Mouse (Mus musculus): ENCODE results near the gene Ctnnbl1.

Gene Ctnnbl1

DNA sequence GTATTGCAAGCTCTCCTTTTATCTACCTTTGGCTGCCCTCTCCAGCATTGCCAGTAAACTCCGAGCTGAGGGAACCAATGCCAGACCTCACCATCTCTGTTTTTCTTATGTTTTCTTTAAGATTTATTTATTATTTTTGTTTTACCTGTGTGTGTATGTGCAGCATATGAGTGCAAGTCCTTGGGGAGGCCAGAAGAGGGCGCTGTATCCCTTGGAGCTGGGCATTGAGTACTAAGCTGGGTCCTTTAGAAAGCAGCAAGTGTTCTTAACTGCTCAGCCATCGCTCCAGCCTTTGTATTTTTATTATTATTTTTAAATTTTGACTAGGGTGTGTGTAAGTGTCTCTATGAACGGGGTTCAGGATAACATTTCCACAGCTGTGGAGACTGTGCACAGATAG lies 199.5 kb downstream of the Ctnnbl1 start:
- DNase-seq (ENCODE audit: low spot score in 2 of 2): no peak

- no peak for DNase-seq (ENCODE audit: low spot score in 2 of 2)
Observed at GRCm38 (mm10) chr2:157940586-157941185, 203.5 kb downstream of the Ctnnbl1 start.
